Mouse (Mus musculus): ENCODE measurements at regions not wholly inside any gene's neighbourhood (a gene's known extent, or its start where the extent isn't known, plus 50 kb on each side); places are given as distances from the start of the nearest gene placed in this dataset.

DNA sequence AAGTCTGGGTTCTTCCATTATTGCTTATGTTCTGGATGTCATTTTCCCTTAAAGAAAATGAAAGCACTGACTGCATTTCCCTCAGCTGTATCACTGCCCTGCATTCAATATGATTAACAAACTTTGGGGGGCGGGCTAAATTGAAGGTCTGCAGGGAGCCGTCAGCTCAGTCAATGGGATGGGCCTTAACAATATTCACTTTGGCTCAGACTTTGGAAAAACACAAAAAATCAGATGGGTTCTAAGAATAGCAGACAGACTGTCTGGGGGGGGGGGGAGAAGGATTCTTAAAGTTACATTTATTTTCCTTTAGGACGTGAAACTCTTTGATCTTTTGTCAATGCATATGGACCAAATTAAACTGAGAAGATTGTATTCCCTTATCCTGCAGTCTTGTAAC is 78.2 kb downstream of the Actbl2 start:
- Histone ChIP-seq H3K4me1 (ENCODE audit: control insufficient read depth, insufficient read depth) (no peaks in the 10 kb centered on the region), H3K27ac (ENCODE audit: low read depth) (no peak overlapping the region), H3K9ac (replicated peaks; ENCODE audit: low read depth, low read length) (no peak overlapping the region), H3K4me3 (ENCODE audit: low read depth, low read length) (no peak overlapping the region), H3K9me3 (replicated peaks; ENCODE audit: control insufficient read depth, low read length) (no peaks in the 10 kb centered on the region), H3K36me3 (replicated peaks; ENCODE audit: control insufficient read depth, insufficient read depth, low read length) (no peaks in the 10 kb centered on the region), H3K4me2 (ENCODE audit: low read depth, low read length) (no peak overlapping the region), H3K27me3 (ENCODE audit: control insufficient read depth, insufficient read depth, low read length) (no peaks in the 10 kb centered on the region)
- no peak for ATAC-seq (ENCODE audit: insufficient read depth, low read depth)
- DNase-seq (ENCODE audit: low spot score) = no peak
- WGBS = 69% methylated on average over 3 of the region's 3 CpGs
- TF ChIP-seq EP300 (IDR thresholded peaks at IDR 0.05; ENCODE audit: low read depth) (no peak), CTCF (IDR thresholded peaks at IDR 0.05; ENCODE audit: low read depth) (no peak)

DNA sequence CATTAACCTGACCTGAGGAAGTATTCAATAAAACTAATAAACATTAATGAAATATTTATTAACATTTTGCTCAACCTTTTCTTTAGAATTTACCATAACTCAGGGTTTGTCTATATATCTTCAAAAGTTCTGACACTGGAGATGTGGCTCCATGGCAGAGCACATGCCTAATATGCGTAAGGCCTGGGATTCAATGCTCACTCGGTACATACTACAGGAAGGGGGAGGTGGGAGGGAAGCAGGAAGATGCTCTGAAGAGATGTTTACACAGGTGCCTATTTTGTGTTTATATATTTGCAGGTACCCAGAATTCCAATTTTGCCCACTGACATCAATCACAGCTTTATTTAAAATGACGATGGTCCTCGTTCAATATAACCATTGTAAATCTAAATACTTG is 79.0 kb downstream of the Actbl2 start:
- Histone ChIP-seq H3K4me1 (ENCODE audit: control insufficient read depth, insufficient read depth) (no peaks in the 10 kb centered on the region), H3K36me3 (replicated peaks; ENCODE audit: control insufficient read depth, insufficient read depth, low read length) (no peaks in the 10 kb centered on the region), H3K9me3 (replicated peaks; ENCODE audit: control insufficient read depth, low read length) (no peaks in the 10 kb centered on the region), H3K27me3 (ENCODE audit: control insufficient read depth, insufficient read depth, low read length) (no peaks in the 10 kb centered on the region), H3K27ac (ENCODE audit: low read depth) (no peak overlapping the region), H3K4me3 (ENCODE audit: low read depth, low read length) (no peak overlapping the region), H3K4me2 (ENCODE audit: low read depth, low read length) (no peak overlapping the region), H3K9ac (replicated peaks; ENCODE audit: low read depth, low read length) (no peak overlapping the region)
- WGBS = 86% methylated on average over 4 of the region's 4 CpGs
- DNase-seq (ENCODE audit: low spot score) (no peak), ATAC-seq (ENCODE audit: insufficient read depth, low read depth) (no peak)
- TF ChIP-seq CTCF (IDR thresholded peaks at IDR 0.05; ENCODE audit: low read depth) = no peak
- no peak for TF ChIP-seq EP300 (IDR thresholded peaks at IDR 0.05; ENCODE audit: low read depth)

DNA sequence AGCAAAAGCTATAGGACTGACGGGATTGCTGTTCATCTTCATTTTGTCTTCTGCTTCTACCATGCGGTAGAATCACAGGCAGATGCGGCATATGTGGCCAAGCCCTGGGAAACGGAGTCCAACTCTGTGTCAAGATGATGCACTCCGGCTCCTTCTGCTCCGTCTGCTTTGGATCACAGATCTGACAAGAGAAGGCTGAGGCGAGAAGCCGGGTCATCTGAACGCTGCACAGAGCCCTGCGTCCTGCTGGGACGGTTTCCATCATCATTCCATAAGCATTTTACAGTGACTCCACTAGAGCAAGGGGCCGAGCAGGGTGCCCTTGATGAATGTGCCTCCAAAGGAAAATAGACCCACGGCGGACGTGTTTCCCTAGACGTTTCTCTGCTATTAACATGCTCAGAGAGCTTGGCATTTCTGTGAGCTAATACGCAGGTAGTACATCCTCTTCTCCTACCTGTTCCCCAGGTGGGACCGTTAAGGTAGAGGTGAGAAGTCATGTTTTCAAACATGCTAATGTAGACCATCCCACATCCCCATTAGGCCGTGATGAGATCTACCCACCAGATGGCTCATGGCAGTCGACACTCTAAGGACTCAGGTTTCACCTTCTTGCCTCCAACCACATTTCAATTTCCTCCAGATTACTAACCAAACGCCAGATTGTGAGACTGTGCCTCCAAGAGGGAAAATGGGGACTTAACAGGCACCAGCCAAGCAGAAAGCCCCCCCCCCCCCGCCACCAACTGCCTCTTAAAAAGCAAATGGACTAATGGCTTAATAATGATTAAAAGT is 79.6 kb downstream of the Actbl2 start:
- Histone ChIP-seq H3K27me3 (ENCODE audit: control insufficient read depth, insufficient read depth, low read length) (no peaks in the 10 kb centered on the region), H3K4me2 (ENCODE audit: low read depth, low read length) (no peak overlapping the region), H3K4me1 (ENCODE audit: control insufficient read depth, insufficient read depth) (no peaks in the 10 kb centered on the region), H3K27ac (ENCODE audit: low read depth) (no peak overlapping the region), H3K4me3 (ENCODE audit: low read depth, low read length) (no peak overlapping the region), H3K9ac (replicated peaks; ENCODE audit: low read depth, low read length) (no peak overlapping the region), H3K36me3 (replicated peaks; ENCODE audit: control insufficient read depth, insufficient read depth, low read length) (no peaks in the 10 kb centered on the region), H3K9me3 (replicated peaks; ENCODE audit: control insufficient read depth, low read length) (no peaks in the 10 kb centered on the region)
- TF ChIP-seq CTCF (IDR thresholded peaks at IDR 0.05; ENCODE audit: low read depth) (no peak), EP300 (IDR thresholded peaks at IDR 0.05; ENCODE audit: low read depth) (no peak)
- 66% methylated on average over 22 of the region's 22 CpGs for WGBS
- DNase-seq (ENCODE audit: low spot score) = no peak
- ATAC-seq (ENCODE audit: insufficient read depth, low read depth) = no peak

DNA sequence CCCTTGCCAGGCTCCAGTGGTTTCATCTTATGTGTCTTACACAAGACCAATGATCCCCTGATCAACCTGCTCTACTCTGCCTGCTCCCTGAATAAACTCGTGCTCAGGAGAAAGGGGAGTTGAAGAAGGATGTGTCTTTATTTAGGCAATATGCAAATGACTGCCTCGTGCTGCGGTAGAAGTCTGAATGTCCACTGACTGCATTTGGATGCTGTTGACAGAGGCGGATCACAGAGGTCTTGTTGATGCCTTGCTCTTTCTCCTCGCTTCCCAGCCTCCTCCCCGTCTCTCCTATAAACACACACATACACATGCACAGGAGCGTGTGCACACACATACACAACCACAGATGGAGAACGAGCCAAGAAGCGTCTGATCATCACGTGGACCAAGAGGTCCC is 90.2 kb downstream of the Actbl2 start:
- no peaks in the 10 kb centered on the region for H3K36me3 ChIP-seq (replicated peaks; ENCODE audit: control insufficient read depth, insufficient read depth, low read length)
- DNase-seq (ENCODE audit: low spot score) (no peak), ATAC-seq (ENCODE audit: insufficient read depth, low read depth) (no peak)
- no peak overlapping the region for H3K9ac ChIP-seq (replicated peaks; ENCODE audit: low read depth, low read length)
- no peak overlapping the region for H3K4me2 ChIP-seq (ENCODE audit: low read depth, low read length)
- no peaks in the 10 kb centered on the region for H3K27me3 ChIP-seq (ENCODE audit: control insufficient read depth, insufficient read depth, low read length)
- 58% methylated on average over 10 of the region's 10 CpGs for WGBS
- H3K9me3 ChIP-seq (replicated peaks; ENCODE audit: control insufficient read depth, low read length) = no peaks in the 10 kb centered on the region
- H3K27ac ChIP-seq (ENCODE audit: low read depth) = no peak overlapping the region
- H3K4me3 ChIP-seq (ENCODE audit: low read depth, low read length) = no peak overlapping the region
- TF ChIP-seq EP300 (IDR thresholded peaks at IDR 0.05; ENCODE audit: low read depth) (no peak), CTCF (IDR thresholded peaks at IDR 0.05; ENCODE audit: low read depth) (no peak)
- H3K4me1 ChIP-seq (ENCODE audit: control insufficient read depth, insufficient read depth) = no peaks in the 10 kb centered on the region

DNA sequence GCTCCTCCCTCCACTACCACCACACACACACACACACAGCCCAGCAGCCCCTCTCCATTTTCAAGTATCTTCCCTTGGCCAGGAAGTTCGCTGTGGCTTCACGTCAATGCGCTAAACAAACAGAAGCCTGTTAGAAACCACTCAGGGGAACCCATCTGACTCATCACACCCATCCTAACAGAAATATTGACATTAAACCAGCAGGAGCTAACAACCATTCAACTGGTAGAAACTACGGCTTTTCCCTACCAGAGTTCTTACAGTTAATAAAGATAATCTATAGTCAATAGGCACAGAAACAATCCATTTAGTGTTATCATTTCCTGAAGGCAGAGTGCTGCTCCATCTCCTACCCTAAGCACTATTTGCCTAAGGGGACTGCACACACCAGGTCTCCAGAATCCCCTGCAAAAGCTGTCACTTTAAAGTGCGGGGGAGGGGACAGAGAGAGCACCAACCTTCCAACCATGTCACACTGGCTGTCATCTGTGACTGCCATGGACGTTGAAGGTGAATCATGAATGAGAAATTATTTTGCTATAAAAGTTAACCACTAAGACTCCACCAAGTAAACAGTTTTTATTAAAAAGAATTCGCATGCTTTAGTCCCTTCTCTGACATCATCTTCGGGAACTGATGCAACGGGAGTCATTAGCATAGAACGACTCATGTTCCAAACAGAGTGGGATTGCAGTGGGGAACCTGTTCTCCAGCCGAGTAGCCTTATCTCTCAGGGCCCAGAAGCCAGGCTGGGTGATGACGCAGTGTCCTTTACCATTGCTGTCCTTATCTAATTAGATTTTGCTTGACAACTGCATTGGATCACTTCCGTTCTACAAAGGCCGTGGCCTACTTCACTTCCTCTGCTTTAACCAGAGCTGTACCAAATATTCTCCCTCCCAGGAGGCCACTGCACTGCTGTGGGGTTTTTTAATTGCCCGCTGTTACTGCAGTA is 91.0 kb downstream of the Actbl2 start:
- no peak overlapping the region for H3K4me3 ChIP-seq (ENCODE audit: low read depth, low read length)
- no peaks in the 10 kb centered on the region for H3K27me3 ChIP-seq (ENCODE audit: control insufficient read depth, insufficient read depth, low read length)
- DNase-seq (ENCODE audit: low spot score) (peak; percentile 33), ATAC-seq (ENCODE audit: insufficient read depth, low read depth) (0 out of 2 replicates have a peak, but pooled peaks have one; percentile 11)
- no peaks in the 10 kb centered on the region for H3K4me1 ChIP-seq (ENCODE audit: control insufficient read depth, insufficient read depth)
- no peak overlapping the region for H3K9ac ChIP-seq (replicated peaks; ENCODE audit: low read depth, low read length)
- no peak overlapping the region for H3K27ac ChIP-seq (ENCODE audit: low read depth)
- no peaks in the 10 kb centered on the region for H3K36me3 ChIP-seq (replicated peaks; ENCODE audit: control insufficient read depth, insufficient read depth, low read length)
- no peak overlapping the region for H3K4me2 ChIP-seq (ENCODE audit: low read depth, low read length)
- whole genome bisulfite sequencing = 48% methylated on average over 15 of the region's 15 CpGs
- no peaks in the 10 kb centered on the region for H3K9me3 ChIP-seq (replicated peaks; ENCODE audit: control insufficient read depth, low read length)
- no peak for TF ChIP-seq CTCF (IDR thresholded peaks at IDR 0.05; ENCODE audit: low read depth)
- TF ChIP-seq EP300 (IDR thresholded peaks at IDR 0.05; ENCODE audit: low read depth) = no peak

Measured in heart, postnatal 0 days (tissue).